Mouse (Mus musculus) MEL (cell line): Measurements from ENCODE around the gene Chd1l. TPM values are rescaled to one million over a fixed set of nuclear protein-coding genes. Genes with fewer than 3 reads are reported as not detected.

ENCODE experiments used
- DNase-seq: peaks from one replicate; pipeline ENCODE4 v3.0.0; 2011; ENCODE audit warnings: low read depth, low spot score
- H3K27ac ChIP-seq: 2 replicates; pipeline ENCODE4 v1.5.1; 2012; ENCODE audit warnings: low read depth, mild to moderate bottlenecking, control low read depth, low read length, moderate library complexity; ENCODE audit not compliant: control insufficient read depth
- H3K27me3 ChIP-seq, 2 experiments: fragments of 150-350 bp in 1 of 2; sonication (generic) in 1 of 2; 2 replicates each; pipeline ENCODE4 v1.6.1; 2012; ENCODE audit warnings: low read length in 2 of 2, mild to moderate bottlenecking in 2 of 2, improper control_type of control experiment in 1 of 2, moderate library complexity in 1 of 2; ENCODE audit not compliant: insufficient read depth in 2 of 2, control insufficient read depth in 1 of 2
- H3K36me3 ChIP-seq, 2 experiments: 2 replicates each; pipeline ENCODE4 v1.6.1; 2012 to 2014; ENCODE audit warnings: low read length in 2 of 2, improper control_type of control experiment in 1 of 2, inconsistent platforms in 1 of 2, mild to moderate bottlenecking in 1 of 2; ENCODE audit not compliant: insufficient read depth in 2 of 2, control insufficient read depth in 1 of 2
- H3K4me1 ChIP-seq, 2 experiments: fragments of 150-350 bp in 1 of 2; sonication (generic) in 1 of 2; 2 replicates each; pipeline ENCODE4 v1.6.1; 2012; ENCODE audit warnings: low read length in 2 of 2, improper control_type of control experiment in 1 of 2, mild to moderate bottlenecking in 1 of 2; ENCODE audit not compliant: insufficient read depth in 2 of 2, control insufficient read depth in 1 of 2
- H3K4me3 ChIP-seq, 2 experiments: fragments of 150-350 bp in 1 of 2; sonication (generic) in 1 of 2; 2 replicates each; pipeline ENCODE4 v1.5.1; 2012; ENCODE audit warnings: low read depth in 2 of 2, low read length in 2 of 2, mild to moderate bottlenecking in 2 of 2, moderate library complexity in 2 of 2, control low read depth in 1 of 2, improper control_type of control experiment in 1 of 2; ENCODE audit not compliant: control insufficient read depth in 1 of 2, insufficient read depth in 1 of 2
- H3K79me2 ChIP-seq: 2 replicates; pipeline ENCODE4 v1.6.1; 2012; ENCODE audit warnings: mild to moderate bottlenecking, low read length, moderate library complexity; ENCODE audit not compliant: control insufficient read depth, poor library complexity, insufficient read depth
- H3K9ac ChIP-seq: 2 replicates; pipeline ENCODE4 v1.6.1; 2012; ENCODE audit warnings: low read depth, mild to moderate bottlenecking, control low read depth, low read length, moderate library complexity; ENCODE audit not compliant: control insufficient read depth, poor library complexity, severe bottlenecking
- H3K9me3 ChIP-seq: fragments of 150-350 bp; sonication (generic); replicated peaks from 2 replicates; pipeline ENCODE4 v1.6.1; 2012; ENCODE audit warnings: mild to moderate bottlenecking, low read length, improper control_type of control experiment, moderate library complexity; ENCODE audit not compliant: insufficient read depth
- CHD1 ChIP-seq: IDR thresholded peaks from 2 replicates; pipeline ENCODE4 v1.6.1; 2012; ENCODE audit warnings: low read depth, mild to moderate bottlenecking, inconsistent platforms, low read length, improper control_type of control experiment
- CTCF ChIP-seq, 3 experiments: IDR thresholded peaks in 2 of 3; conservative IDR thresholded peaks in 1 of 3; 2 replicates each; pipeline ENCODE4 v1.5.1; 2011 to 2012; ENCODE audit warnings: low read length in 3 of 3, low read depth in 2 of 3, mild to moderate bottlenecking in 2 of 3, improper control_type of control experiment in 1 of 3, inconsistent platforms in 1 of 3, mixed read lengths in 1 of 3, moderate library complexity in 1 of 3; ENCODE audit not compliant: control insufficient read depth in 1 of 3, insufficient read depth in 1 of 3, poor library complexity in 1 of 3, severe bottlenecking in 1 of 3
- E2F4 ChIP-seq: IDR thresholded peaks from 2 replicates; pipeline ENCODE4 v1.6.1; 2011; ENCODE audit warnings: low read depth, low read length, improper control_type of control experiment, borderline replicate concordance
- ELF1 ChIP-seq: IDR thresholded peaks from 2 replicates; pipeline ENCODE4 v1.6.1; 2014; ENCODE audit warnings: low read depth, mild to moderate bottlenecking, inconsistent platforms, low read length, improper control_type of control experiment, moderate library complexity
- ETS1 ChIP-seq: IDR thresholded peaks from 2 replicates; pipeline ENCODE4 v1.6.1; 2012; ENCODE audit warnings: low read depth, mild to moderate bottlenecking, inconsistent platforms, low read length, improper control_type of control experiment, moderate library complexity
- HCFC1 ChIP-seq: IDR thresholded peaks from 2 replicates; pipeline ENCODE4 v1.6.1; 2012; ENCODE audit warnings: low read depth, mild to moderate bottlenecking, inconsistent platforms, low read length, improper control_type of control experiment, moderate library complexity
- MAFK ChIP-seq: IDR thresholded peaks from 2 replicates; pipeline ENCODE4 v1.6.1; 2011; ENCODE audit warnings: low read depth, mild to moderate bottlenecking, low read length, improper control_type of control experiment, borderline replicate concordance
- MAX ChIP-seq: IDR thresholded peaks from 2 replicates; pipeline ENCODE4 v1.6.1; 2011; ENCODE audit warnings: low read length, improper control_type of control experiment
- MAZ ChIP-seq: IDR thresholded peaks from 2 replicates; pipeline ENCODE4 v1.6.1; 2012; ENCODE audit warnings: low read depth, mild to moderate bottlenecking, inconsistent platforms, low read length, improper control_type of control experiment
- MXI1 ChIP-seq: IDR thresholded peaks from 2 replicates; pipeline ENCODE4 v1.6.1; 2011; ENCODE audit warnings: mild to moderate bottlenecking, low read depth, low read length, improper control_type of control experiment
- NELFE ChIP-seq: IDR thresholded peaks from 2 replicates; pipeline ENCODE4 v1.6.1; 2011; ENCODE audit warnings: low read depth, low read length, improper control_type of control experiment
- POLR2AphosphoS2 ChIP-seq: IDR thresholded peaks from 2 replicates; pipeline ENCODE4 v1.6.1; 2011; ENCODE audit warnings: low read length, improper control_type of control experiment
- POLR2AphosphoS5 ChIP-seq: IDR thresholded peaks from 2 replicates; pipeline ENCODE4 v1.6.1; 2012; ENCODE audit warnings: low read depth, borderline replicate concordance, mild to moderate bottlenecking, inconsistent platforms, low read length, moderate library complexity, mixed read lengths
- RCOR1 ChIP-seq: IDR thresholded peaks from 2 replicates; pipeline ENCODE4 v1.6.1; 2012; ENCODE audit warnings: low read depth, mild to moderate bottlenecking, inconsistent platforms, low read length, improper control_type of control experiment
- TBP ChIP-seq: IDR thresholded peaks from 2 replicates; pipeline ENCODE4 v1.8.0; 2011; ENCODE audit warnings: low read depth, low read length, improper control_type of control experiment
- USF2 ChIP-seq, 2 experiments: IDR thresholded peaks; 2 replicates each; pipeline ENCODE4 v1.6.1; 2011 to 2012; ENCODE audit warnings: improper control_type of control experiment in 2 of 2, low read length in 2 of 2, borderline replicate concordance in 1 of 2, inconsistent platforms in 1 of 2, low read depth in 1 of 2, mild to moderate bottlenecking in 1 of 2; ENCODE audit not compliant: insufficient read depth in 1 of 2
- ZKSCAN1 ChIP-seq: IDR thresholded peaks from 2 replicates; pipeline ENCODE4 v1.6.1; 2012; ENCODE audit warnings: low read depth, mild to moderate bottlenecking, inconsistent platforms, low read length, improper control_type of control experiment, moderate library complexity
- ZMIZ1 ChIP-seq: IDR thresholded peaks from 2 replicates; pipeline ENCODE4 v1.6.1; 2012; ENCODE audit warnings: low read depth, mild to moderate bottlenecking, inconsistent platforms, low read length, improper control_type of control experiment, moderate library complexity
- ZNF384 ChIP-seq: IDR thresholded peaks from 2 replicates; pipeline ENCODE4 v1.6.1; 2012; ENCODE audit warnings: low read depth, mild to moderate bottlenecking, inconsistent platforms, low read length, improper control_type of control experiment
- polyA plus RNA-seq, 2 experiments: library from polyadenylated mRNA; stranded (reverse) in 1 of 2; unstranded in 1 of 2; fragments of >175 nt in 1 of 2; fragments of >200 nt in 1 of 2; gene quantifications; 2 replicates each; pipeline versions ENCODE4 v1.2.1 to v1.2.4; 2012; ENCODE audit warnings: low replicate concordance in 2 of 2, low read depth in 1 of 2; ENCODE audit not compliant: insufficient read length in 2 of 2, insufficient read depth in 1 of 2, missing spikeins in 1 of 2
- total RNA-seq: library from RNA; depleted of rRNA; stranded (reverse); fragments of 300-350 nt; gene quantifications from 2 replicates; pipeline ENCODE4 v1.2.3, GENCODE M21; 2012

Chd1l gene
- total and polyA plus RNA-seq, 3 experiments: 59.1 to 70.5 TPM; not detected in 1

- Histone ChIP-seq H3K9me3 (no peaks in the 10 kb centered on the region), H3K4me3 (no peak overlapping the region), H3K4me1 (no peaks in the 10 kb centered on the region), H3K79me2 (no peaks in the 10 kb centered on the region), H3K9ac (no peak overlapping the region), H3K36me3 (no peaks in the 10 kb centered on the region), H3K27me3 (peaks cover 14 to 26% of the 10 kb centered on the region in 2 experiments), H3K27ac (no peak overlapping the region)
- no peak for TF ChIP-seq E2F4
- TF ChIP-seq TBP: no peak
- no peak for TF ChIP-seq ETS1
- no peak for TF ChIP-seq POLR2AphosphoS5
- no peak for TF ChIP-seq USF2 (IDR thresholded peaks at IDR 0.05; ENCODE audit: borderline replicate concordance in 1 of 2, insufficient read depth in 1 of 2, low read depth in 1 of 2, low read length in 2 of 2)
- TF ChIP-seq NELFE: no peak
- no peak for TF ChIP-seq ZMIZ1
- TF ChIP-seq CTCF (IDR thresholded peaks at IDR 0.05 in 2 of 3, conservative IDR thresholded peaks at IDR 0.05 in 1 of 3; ENCODE audit: control insufficient read depth in 1 of 3, insufficient read depth in 1 of 3, low read depth in 2 of 3, low read length in 3 of 3, poor library complexity in 1 of 3, severe bottlenecking in 1 of 3): no peak
- TF ChIP-seq ELF1: no peak
- TF ChIP-seq RCOR1: no peak
- TF ChIP-seq ZNF384: no peak
- TF ChIP-seq MAZ: no peak
- no peak for TF ChIP-seq ZKSCAN1
- no peak for TF ChIP-seq MAFK
- TF ChIP-seq MXI1: no peak
- no peak for TF ChIP-seq CHD1
- TF ChIP-seq MAX: no peak
- no peak for TF ChIP-seq POLR2AphosphoS2
- DNase-seq: no peak
Observed at GRCm38 (mm10) chr3:97642001-97642400, 32.0 kb upstream of the Chd1l start.

DNA sequence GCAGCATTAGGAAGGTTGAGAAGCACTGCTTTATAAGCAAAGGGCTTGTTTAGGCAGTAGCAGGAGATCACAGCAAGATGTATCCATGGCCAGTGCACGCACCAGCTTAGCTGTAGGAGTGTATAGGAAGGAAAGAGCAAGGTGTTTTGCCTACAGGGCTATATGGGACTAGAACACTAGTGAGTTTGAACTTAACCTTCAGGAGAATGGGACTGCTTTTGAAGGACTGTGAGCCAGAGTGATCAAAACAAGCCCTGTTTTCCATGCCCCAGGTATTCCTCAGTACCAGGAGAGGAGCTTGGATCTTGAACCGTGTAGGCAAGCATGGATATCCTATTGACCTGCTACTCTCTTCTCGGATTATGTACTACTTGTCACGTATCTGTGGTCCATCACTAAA is 31.4 kb upstream of the Chd1l start:
- H3K4me3 ChIP-seq: no peak overlapping the region
- no peak overlapping the region for H3K9ac ChIP-seq
- no peaks in the 10 kb centered on the region for H3K4me1 ChIP-seq
- TF ChIP-seq HCFC1 (no peak), RCOR1 (no peak), MAFK (no peak)
- TF ChIP-seq, all 39 proteins: peak for 0
- Histone ChIP-seq H3K79me2 (no peaks in the 10 kb centered on the region), H3K36me3 (no peaks in the 10 kb centered on the region), H3K9me3 (no peaks in the 10 kb centered on the region), H3K27ac (no peak overlapping the region), H3K27me3 (peaks cover 14 to 28% of the 10 kb centered on the region in 2 experiments)
- DNase-seq: no peak
